Mouse (Mus musculus): Measurements from ENCODE around the gene Bsnd.

Bsnd gene

DNA sequence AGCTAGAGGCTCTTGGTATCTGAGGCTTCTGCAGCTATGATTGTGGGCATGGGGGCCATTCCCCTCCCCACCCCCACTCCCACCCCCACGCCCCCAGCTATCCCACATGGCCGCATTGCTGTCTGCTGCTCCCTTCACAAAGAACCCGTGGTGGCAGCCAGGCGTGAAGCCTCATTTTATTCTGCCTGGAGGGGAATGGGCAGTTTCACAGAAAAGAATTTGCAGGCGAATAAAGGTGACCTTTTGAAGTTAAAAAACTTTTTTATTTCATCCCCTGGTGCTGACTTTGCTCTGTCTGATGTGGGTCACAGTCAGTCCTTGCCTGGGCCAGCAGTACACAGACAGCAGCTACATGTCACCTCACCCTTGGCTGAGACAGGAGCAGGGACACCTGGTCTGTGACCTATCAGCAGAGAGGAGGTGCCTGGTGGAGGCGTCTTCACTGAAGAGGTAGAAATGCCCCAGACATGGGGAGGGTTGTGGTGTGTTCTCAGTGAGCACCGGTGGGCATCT lies 8.8 kb downstream of the Bsnd start:
- no peak for DNase-seq (ENCODE audit: low read depth, low spot score)

DNA sequence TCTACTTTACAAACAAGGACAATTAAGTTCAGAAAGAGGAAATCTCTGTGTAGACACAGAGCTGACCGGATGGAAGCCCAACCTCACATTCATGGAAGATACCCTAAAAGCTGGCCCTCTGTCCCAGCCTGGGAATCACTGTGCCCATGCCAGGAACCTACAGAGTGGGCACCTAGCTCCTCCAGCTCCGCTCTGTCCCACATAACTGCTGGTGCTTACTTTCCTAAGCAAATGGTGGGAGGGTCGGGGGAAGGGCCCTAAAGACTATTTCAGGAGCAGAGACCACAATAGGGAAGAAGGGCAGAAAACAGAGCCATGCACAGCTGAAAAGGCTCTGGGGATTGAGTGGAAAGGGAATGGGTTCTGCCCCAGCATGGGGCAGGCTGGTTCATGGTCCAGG lies 11.5 kb downstream of the Bsnd start:
- DNase-seq (ENCODE audit: low read depth, low spot score): no peak

DNA sequence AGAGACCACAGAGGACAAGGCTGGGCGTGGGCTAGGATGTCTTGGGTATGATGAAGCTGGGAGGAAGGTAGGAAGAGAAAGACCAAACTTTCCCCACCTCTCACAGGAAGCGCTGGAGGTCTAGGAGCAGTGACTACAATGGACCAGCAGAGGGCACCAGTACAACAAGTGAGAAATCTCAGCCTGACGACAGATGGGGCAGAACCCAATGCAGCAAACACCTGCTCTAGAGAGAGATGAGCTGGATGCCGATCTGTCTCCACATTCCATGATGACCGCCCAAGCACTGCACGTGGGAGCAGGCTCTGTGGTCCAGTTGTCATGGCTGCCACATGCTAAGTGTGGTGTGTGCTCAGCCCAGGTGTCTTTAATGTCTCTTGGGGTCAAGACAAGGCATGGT lies 17.8 kb downstream of the Bsnd start:
- peak; percentile 76 for DNase-seq (ENCODE audit: low read depth, low spot score)

DNA sequence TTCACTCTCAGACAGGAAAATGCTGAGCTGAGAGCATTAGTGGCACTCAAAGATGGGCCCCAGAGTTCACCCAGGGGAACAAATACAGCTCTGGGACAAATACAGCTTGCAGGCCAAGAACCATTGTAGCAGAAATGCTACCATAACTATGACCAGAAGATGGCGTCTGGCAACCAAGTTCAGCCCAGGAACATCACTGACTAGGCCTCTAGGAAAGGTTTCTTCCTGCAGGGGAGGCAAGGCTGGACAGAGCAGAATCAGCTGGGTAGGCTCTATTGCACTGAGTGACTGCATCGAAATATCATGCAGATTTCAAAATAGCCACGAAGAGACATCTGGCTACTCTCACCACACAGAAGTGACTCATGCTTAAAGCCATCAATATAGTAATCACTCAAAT lies 19.7 kb downstream of the Bsnd start:
- DNase-seq (ENCODE audit: low read depth, low spot score): peak; percentile 83

DNA sequence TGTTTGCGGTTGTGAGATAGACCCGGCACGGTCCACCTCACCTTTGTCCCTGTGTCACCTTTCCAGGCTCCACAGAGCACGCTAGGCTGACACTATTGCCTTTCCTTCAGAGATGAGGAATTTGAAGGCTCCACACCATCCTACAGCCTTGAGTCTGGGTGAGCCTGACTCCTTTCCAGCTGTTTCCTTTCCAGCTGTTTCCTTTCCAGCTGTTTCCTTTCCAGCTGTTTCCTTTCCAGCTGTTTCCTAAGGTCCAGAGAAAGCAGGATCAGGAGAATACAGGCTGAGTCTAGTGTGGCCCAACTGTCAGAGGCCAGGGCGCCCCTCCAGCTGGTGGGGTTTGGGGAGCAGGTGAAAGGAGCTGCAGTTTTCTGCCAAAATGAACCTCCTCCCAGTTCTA lies 21.2 kb downstream of the Bsnd start:
- no peak for DNase-seq (ENCODE audit: low read depth, low spot score)

DNA sequence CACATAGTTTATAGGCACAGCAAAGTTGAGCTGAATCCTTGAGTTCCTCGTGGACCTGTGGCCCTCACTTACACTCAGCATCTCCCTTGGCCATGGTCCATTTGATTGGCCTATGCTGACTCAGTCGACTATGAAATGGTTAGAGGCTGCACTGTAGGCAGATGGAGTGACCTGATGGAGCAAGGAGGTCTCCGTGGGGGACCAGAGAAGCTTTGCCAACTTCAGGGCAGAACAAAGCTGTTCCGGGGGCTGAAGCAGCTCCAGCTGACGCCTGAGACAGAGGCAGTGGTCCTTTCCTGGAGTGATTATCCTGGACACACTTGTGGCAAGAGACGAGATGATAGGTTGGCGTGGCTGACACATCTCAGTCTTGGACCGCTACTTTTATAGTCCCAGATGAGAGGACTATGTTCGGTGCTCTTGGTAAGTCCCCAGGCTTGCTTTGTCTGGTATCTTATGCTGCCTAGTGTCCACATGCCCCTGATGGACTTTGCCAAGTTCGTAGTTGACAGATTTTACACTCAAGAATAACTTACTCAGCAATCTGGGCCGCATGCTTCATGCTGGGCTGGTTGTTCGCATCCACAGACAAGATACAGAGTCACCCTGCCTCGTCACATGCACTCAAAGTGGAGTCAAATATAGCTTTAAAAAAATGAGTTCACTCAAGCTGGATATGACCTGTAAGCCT lies 24.5 kb downstream of the Bsnd start:
- no peak for DNase-seq (ENCODE audit: low read depth, low spot score)

DNA sequence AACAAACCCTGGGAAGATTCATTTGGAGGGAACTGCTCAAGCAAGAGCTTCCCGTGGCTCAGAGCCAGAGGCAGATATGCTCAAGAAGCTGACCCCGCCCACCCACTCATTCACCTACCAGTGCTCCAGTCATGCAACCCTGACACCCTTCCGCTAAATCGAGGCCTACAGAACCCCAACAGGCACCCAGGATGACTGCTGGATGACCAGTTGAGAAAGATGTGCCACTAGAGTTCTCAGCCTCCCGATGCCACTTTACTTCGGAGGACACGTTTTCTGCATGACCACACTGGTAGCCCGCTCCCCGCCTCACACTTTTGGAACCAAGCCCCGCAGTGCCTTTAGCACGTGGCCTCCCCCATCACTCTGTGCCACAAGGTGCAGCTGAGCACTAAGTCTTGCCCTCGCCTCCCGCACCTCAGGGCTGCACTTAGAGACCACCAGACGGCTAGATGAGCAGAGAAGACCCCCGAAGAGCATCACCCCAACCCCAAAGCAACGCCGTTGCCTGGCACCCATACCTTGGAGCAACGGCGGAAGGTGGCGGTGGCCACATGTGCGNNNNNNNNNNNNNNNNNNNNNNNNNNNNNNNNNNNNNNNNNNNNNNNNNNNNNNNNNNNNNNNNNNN lies 28.8 kb downstream of the Bsnd start:
- DNase-seq (ENCODE audit: low read depth, low spot score): peak; percentile 56

DNA sequence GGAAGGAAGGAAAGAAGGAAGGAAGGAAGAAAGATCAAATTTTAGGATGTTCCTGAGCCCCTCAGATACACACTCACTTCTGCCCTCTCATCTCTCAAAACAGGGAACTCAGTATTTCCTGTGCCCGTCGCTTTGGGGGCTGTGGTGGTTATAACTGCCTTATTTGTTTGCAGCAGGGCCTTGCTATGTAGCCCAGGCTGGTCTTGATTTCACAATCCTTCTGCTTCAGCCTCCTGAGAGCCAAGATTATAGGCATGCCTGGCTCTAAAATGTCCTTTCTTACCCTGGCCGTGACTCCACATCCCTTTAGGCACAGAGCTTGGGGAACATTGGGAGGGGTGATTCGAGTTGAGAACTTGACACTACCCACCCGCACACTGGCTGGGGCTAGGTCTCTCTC lies 29.6 kb downstream of the Bsnd start:
- DNase-seq (ENCODE audit: low read depth, low spot score): no peak

DNA sequence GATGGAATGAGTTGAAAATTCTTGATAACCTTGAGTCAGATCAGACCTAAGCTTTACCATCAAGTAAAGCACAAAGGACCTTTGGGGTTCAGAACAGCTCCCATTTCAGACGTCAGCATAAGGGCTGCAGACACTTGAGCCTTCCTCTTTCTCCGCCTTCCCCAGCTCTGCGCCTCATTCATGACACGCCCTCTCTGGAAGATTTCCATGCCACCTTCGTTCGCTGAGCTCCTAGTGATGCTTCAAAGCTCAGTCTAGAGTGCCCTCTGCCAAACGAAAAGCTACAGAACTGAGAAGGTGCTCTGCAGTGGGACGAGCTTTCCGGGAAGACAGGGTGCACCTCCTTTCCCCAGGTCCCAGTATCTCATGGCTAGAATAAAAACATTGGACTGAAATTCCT lies 30.1 kb downstream of the Bsnd start:
- no peak for DNase-seq (ENCODE audit: low read depth, low spot score)

DNA sequence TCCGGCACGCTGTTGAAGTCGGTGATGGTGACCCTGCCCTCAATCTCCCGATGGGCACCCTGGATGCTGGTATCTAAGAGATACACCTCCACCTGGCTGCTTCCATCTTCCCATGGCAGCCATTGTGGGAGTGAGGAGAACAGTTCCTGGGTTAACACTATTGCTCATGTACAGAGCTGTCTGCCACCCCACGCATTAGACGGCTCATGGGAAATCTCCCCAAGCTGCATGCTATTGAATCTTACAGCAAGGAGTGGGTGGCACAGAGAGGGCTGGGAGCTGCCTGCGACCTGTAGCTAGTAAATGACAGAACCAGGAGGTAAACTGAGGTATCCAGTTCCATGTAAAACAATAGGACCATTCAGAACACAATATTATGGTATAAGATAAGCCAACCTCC lies 37.5 kb downstream of the Bsnd start:
- no peak for DNase-seq (ENCODE audit: low read depth, low spot score)

DNA sequence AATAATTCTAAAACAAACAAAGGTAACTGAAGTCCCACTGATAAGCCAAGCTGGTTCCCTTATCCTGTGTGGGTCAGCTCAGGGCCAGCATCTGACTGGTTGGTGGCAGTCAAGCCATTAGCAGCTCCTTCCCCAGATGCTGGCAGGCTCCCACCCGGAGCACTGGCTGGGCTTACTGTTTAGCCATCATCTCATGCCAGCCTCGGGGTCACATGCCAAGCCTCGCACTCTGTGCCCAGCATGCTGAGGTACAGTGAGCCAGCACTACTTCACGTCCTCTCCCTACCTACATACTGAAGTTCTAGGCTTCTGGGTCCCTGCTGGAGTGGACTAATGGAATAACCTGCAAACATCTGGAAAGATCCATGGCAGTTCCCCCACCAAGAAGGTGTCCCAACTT lies 38.6 kb downstream of the Bsnd start:
- no peak for DNase-seq (ENCODE audit: low read depth, low spot score)

DNA sequence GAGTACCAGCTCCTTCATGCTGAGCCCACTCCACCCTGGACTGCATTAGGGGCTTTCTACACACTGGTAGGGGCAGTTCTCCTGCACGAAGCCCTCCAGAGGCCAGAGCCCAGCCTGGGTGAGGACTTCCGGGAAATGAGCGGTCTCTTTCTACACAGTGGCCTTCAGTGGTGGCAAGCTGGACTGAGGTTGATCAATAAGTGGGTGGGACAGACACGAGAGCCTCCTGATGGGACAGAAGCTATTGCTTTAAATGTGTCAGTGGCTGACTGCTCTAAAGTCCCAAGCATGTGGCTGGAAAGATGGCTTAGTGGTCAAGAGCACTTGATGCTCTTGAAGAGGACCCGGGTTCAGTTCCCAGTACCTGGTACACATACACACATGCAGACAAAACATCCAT lies 39.0 kb downstream of the Bsnd start:
- DNase-seq (ENCODE audit: low read depth, low spot score): no peak

DNA sequence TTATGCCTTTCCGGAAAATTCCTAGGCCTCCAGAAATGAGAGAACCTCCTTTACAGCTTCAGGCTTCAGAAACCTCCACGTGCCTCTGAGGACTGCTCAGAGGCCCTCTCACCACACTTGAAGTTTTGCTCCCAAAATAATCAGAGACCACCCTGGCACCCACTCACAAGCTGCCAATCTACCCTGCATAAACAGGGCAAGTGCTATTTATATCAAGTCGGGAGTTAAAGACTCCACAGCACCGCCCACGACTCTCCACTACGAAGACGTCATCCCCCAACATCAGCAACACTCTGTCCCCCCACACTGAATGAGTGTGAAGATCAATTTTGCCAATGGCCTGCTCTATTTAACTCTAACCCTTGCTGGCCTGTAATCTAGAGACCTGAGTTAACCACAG lies 39.7 kb downstream of the Bsnd start:
- no peak for DNase-seq (ENCODE audit: low read depth, low spot score)

DNA sequence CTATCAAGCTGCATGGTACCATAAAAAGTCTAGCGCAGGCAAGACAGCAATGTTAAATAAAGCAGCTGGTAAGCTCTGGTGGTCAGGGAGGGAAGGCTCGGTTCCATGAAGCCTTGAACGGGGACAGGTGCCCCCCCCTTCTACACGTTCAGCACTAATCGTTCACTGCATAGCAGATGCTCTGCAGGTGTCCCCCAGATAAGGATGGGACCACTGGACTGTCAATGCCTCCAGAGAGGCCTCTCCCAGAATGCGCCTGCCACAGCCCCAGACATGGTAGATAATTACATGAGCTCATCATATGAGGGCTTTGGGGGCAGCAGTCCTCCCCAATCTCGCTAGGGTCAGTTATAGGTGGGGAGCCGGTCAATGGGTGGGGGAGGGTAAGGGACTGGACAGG lies 42.8 kb downstream of the Bsnd start:
- DNase-seq (ENCODE audit: low read depth, low spot score): no peak

DNA sequence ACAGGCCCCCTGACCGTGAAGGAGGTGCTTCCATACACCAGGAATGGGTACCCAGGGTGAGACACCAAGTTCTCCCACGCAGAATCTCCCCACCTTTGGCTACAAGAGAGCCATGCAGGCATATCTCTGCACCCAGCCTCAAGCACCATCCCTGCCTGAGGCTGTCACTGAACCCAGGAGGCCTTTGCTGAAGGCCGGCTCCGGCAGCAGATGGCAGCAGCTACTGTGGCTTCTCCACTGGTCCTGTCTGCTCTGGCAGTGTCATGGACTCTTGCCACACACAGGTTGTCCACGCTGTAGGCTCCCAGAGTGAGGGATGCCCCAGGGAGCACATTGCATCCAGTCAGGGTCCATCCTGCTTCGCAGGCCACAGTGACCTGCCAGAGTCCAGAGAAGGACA lies 48.9 kb downstream of the Bsnd start:
- no peak for DNase-seq (ENCODE audit: low read depth, low spot score)

DNA sequence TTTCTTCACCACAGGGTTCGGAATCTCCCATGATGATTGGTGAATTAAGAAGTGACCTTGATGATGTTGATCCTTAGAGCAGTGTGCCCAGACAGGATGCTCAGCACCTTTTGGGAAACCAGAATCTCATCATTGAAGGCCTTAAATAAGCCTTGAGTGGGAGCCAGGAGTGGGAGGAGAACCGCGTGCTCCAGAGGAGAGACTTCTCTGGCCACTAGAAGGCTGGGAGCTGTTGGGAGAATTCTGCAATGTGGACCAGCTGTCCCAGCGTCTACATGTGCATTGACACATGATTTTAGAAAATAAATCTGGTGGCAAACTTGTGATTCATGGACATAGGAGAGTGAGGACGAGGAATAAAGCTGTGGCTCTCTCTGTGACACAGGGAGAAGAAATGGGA lies 53.3 kb downstream of the Bsnd start:
- DNase-seq (ENCODE audit: low read depth, low spot score): no peak

DNA sequence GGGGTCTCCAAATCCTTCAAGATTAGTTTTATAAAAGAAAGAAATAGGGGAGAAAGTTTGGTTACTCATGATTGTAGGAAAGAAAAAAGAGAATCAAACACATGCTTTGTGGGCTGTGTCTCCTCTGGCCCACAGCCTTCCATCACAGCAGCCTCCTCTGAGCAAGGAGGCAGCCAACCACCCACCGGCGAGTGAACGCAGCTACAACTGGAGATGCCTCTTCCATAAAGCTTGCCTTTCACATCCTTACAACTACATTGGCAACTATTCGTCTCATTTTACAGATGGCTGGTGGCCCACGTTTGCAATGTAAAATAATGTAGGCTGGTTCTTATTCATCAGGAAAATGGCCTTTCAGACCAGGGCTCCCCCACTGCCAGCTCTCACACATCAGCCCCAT lies 54.9 kb downstream of the Bsnd start:
- DNase-seq (ENCODE audit: low read depth, low spot score): no peak

DNA sequence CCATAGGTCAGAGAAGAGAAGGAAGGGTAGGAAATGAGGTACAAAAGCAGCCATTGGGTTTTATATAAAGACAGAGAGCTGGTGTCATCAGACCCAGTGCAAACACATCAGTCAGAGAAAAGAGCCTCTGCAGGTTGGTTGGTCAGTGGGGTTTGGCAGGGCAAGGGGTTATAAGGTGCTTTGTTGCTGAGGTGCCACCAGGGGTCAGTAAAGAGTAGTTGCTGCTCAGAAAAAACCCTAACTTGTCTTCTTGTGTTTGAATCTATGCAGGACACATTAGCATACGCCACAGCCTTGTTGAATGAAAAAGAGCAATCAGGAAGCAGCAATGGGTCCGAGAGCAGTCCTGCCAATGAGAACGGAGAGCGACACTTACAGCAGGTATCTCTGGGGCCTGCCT lies 55.6 kb downstream of the Bsnd start:
- peak; percentile 79 for DNase-seq (ENCODE audit: low read depth, low spot score)

DNA sequence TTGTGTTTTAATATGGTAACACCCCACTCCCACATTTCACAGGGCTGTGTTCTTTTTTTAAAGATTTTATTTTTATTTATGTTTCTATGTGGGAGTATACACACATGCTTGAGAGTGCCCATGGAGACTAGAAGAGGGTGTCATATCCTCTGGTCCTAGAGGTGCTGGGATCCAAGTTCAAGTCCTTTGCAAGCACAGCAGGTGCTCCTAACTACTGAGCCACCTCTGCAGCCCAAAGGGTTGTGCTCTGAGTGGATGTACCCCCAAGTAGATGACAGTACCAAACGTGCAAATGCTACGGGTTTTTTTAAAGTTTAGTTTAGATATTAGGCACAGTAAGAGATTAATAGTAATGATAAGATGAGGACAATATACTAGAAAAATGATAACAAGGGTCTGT lies 56.7 kb downstream of the Bsnd start:
- DNase-seq (ENCODE audit: low read depth, low spot score): no peak

All from ZHBTc4 (cell line).